Mouse (Mus musculus): ENCODE results near the gene Prok2. TPM values are rescaled to one million over a fixed set of nuclear protein-coding genes. Genes with fewer than 3 reads are reported as not detected.

Gene Prok2
- polyA plus RNA-seq, 1 experiment: not detected

DNA sequence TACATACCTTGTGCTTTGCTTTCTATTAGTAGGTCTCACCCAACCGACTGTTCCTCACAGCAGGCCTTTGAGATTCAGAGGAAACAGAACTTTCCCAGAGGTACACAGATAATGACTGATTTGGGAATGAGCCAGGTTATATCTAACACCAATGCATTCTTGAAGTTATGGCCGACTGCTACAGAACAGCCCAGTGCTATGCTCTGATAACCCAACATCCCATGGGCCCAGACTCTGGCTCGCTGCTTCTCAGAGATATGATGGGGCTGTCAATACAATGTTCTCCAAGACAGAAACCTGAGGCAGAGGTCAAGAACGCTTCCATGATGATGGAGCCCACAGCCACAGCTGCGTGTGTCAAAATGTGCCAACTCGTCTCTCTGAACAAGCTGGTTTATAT is 37.7 kb downstream of the Prok2 start:
- Histone ChIP-seq H3K4me1 (replicated peaks; ENCODE audit: control insufficient read depth, insufficient read depth, low read length) (peaks cover 11% of the 10 kb centered on the region), H3K36me3 (ENCODE audit: control insufficient read depth, insufficient read depth, low read length) (no peaks in the 10 kb centered on the region), H3K4me3 (ENCODE audit: control insufficient read depth, insufficient read depth, low read length) (no peak overlapping the region), H3K27ac (ENCODE audit: control insufficient read depth, insufficient read depth, low read length) (no peak overlapping the region), H3K27me3 (ENCODE audit: control insufficient read depth, insufficient read depth, low read length) (peaks cover 7% of the 10 kb centered on the region; the same call in 1 of the 2 replicates)
- TF ChIP-seq CTCF (IDR thresholded peaks at IDR 0.05; ENCODE audit: borderline replicate concordance, control insufficient read depth, extremely low read depth, insufficient read depth, low read length, poor library complexity) (no peak), POLR2A (IDR thresholded peaks at IDR 0.05; ENCODE audit: control insufficient read depth, extremely low read depth, insufficient read depth, low read length, poor library complexity) (no peak)
- 84% methylated on average over 6 of the region's 6 CpGs for WGBS
- DNase-seq: no peak

DNA sequence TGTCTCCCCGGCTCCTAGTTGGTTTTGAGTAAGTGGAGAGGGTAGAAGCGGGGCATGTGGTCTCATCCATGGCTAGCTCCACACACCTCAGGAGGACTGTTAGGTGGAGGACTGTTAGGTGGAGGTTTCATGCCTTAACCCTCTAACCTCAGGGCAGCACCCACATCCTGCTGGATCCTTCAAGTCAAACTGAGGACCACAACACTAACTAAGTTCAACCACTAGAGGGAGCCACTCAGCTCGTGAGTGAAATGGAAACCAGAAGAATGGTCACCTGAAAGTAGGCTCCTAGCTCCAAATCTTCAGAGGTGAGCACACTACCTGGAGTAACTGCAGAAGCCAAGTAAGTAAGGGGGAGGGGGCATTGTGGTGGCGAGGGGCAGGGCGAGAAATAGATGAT is 41.3 kb downstream of the Prok2 start:
- Histone ChIP-seq H3K4me3 (ENCODE audit: control insufficient read depth, insufficient read depth, low read length) (no peak overlapping the region), H3K4me1 (replicated peaks; ENCODE audit: control insufficient read depth, insufficient read depth, low read length) (no peaks in the 10 kb centered on the region), H3K36me3 (ENCODE audit: control insufficient read depth, insufficient read depth, low read length) (no peaks in the 10 kb centered on the region), H3K27ac (ENCODE audit: control insufficient read depth, insufficient read depth, low read length) (no peak overlapping the region), H3K27me3 (ENCODE audit: control insufficient read depth, insufficient read depth, low read length) (no peaks in the 10 kb centered on the region)
- peak; percentile 40 for DNase-seq
- WGBS: 30% methylated on average over 5 of the region's 5 CpGs
- TF ChIP-seq CTCF (IDR thresholded peaks at IDR 0.05; ENCODE audit: borderline replicate concordance, control insufficient read depth, extremely low read depth, insufficient read depth, low read length, poor library complexity): no peak
- TF ChIP-seq POLR2A (IDR thresholded peaks at IDR 0.05; ENCODE audit: control insufficient read depth, extremely low read depth, insufficient read depth, low read length, poor library complexity): no peak

DNA sequence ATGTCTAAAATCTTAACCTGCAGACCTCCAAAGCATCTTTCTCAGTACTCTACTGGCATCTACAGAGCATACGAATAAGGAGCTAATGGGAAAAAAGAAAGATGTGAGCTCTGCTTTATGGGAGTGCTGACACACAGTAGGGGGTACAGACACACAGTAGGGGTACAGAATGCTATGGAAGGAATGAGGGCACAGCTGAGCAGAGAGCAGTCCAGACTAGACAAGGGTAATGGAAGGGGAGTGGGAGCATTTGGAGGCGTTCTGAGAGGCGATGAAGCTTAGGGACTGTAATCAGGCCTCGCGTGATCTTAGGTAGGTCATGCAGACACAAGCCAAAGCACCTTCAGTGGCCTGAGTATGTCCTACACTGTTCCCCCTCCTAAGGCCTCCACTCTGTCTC is 42.2 kb downstream of the Prok2 start:
- Histone ChIP-seq H3K4me3 (ENCODE audit: control insufficient read depth, insufficient read depth, low read length) (no peak overlapping the region), H3K27ac (ENCODE audit: control insufficient read depth, insufficient read depth, low read length) (no peak overlapping the region), H3K36me3 (ENCODE audit: control insufficient read depth, insufficient read depth, low read length) (no peaks in the 10 kb centered on the region), H3K4me1 (replicated peaks; ENCODE audit: control insufficient read depth, insufficient read depth, low read length) (no peaks in the 10 kb centered on the region), H3K27me3 (ENCODE audit: control insufficient read depth, insufficient read depth, low read length) (no peaks in the 10 kb centered on the region)
- TF ChIP-seq CTCF (IDR thresholded peaks at IDR 0.05; ENCODE audit: borderline replicate concordance, control insufficient read depth, extremely low read depth, insufficient read depth, low read length, poor library complexity): no peak
- no peak for TF ChIP-seq POLR2A (IDR thresholded peaks at IDR 0.05; ENCODE audit: control insufficient read depth, extremely low read depth, insufficient read depth, low read length, poor library complexity)
- DNase-seq: no peak
- 98% methylated on average over 5 of the region's 5 CpGs for WGBS

DNA sequence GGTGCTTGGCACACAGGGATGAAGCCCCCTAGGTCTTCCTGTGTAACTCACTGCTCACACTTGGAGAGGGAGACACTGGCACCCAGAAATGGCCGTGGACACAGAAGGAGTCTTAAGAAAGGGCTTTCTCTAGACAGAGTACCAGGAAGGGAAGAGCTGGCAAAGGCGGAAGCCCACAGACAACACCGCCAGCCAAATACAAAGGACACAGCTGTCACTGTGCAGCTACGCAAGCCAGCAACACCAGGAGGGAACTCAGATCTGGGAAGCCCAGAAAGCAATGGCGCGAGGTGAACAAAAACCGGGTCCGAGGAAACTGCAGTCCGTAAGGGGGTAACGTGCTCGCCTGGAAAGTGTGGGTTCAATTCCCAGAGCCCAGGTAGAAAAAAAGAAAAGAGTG is 48.1 kb downstream of the Prok2 start:
- no peaks in the 10 kb centered on the region for H3K4me1 ChIP-seq (replicated peaks; ENCODE audit: control insufficient read depth, insufficient read depth, low read length)
- H3K4me3 ChIP-seq (ENCODE audit: control insufficient read depth, insufficient read depth, low read length): no peak overlapping the region
- 92% methylated on average over 11 of the region's 11 CpGs for WGBS
- no peaks in the 10 kb centered on the region for H3K36me3 ChIP-seq (ENCODE audit: control insufficient read depth, insufficient read depth, low read length)
- DNase-seq: no peak
- H3K27me3 ChIP-seq (ENCODE audit: control insufficient read depth, insufficient read depth, low read length): no peaks in the 10 kb centered on the region
- TF ChIP-seq CTCF (IDR thresholded peaks at IDR 0.05; ENCODE audit: borderline replicate concordance, control insufficient read depth, extremely low read depth, insufficient read depth, low read length, poor library complexity): no peak
- TF ChIP-seq POLR2A (IDR thresholded peaks at IDR 0.05; ENCODE audit: control insufficient read depth, extremely low read depth, insufficient read depth, low read length, poor library complexity): no peak
- no peak overlapping the region for H3K27ac ChIP-seq (ENCODE audit: control insufficient read depth, insufficient read depth, low read length)

DNA sequence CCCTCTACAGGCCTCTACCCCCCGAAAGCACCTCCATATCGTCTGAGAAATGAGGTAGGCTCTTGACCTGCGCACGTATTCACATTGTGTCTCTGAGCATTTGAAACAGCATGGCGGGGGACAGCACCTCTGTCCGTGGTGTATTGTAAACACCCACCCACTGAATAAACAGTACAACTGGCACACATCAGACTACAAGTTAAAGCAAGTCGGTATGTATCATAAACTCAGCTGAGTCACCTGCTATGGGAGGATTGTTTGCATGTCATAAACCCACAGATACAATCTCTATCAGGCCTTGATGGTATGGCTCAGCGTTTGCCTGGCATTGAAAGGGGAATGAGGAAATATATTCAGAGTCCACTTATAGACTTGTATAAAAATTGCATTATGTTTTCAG is 48.9 kb downstream of the Prok2 start:
- H3K36me3 ChIP-seq (ENCODE audit: control insufficient read depth, insufficient read depth, low read length): no peaks in the 10 kb centered on the region
- no peak for DNase-seq
- TF ChIP-seq CTCF (IDR thresholded peaks at IDR 0.05; ENCODE audit: borderline replicate concordance, control insufficient read depth, extremely low read depth, insufficient read depth, low read length, poor library complexity): no peak
- TF ChIP-seq POLR2A (IDR thresholded peaks at IDR 0.05; ENCODE audit: control insufficient read depth, extremely low read depth, insufficient read depth, low read length, poor library complexity): no peak
- H3K4me1 ChIP-seq (replicated peaks; ENCODE audit: control insufficient read depth, insufficient read depth, low read length): no peaks in the 10 kb centered on the region
- 89% methylated on average over 8 of the region's 8 CpGs for WGBS
- no peak overlapping the region for H3K4me3 ChIP-seq (ENCODE audit: control insufficient read depth, insufficient read depth, low read length)
- H3K27me3 ChIP-seq (ENCODE audit: control insufficient read depth, insufficient read depth, low read length): no peaks in the 10 kb centered on the region
- no peak overlapping the region for H3K27ac ChIP-seq (ENCODE audit: control insufficient read depth, insufficient read depth, low read length)

DNA sequence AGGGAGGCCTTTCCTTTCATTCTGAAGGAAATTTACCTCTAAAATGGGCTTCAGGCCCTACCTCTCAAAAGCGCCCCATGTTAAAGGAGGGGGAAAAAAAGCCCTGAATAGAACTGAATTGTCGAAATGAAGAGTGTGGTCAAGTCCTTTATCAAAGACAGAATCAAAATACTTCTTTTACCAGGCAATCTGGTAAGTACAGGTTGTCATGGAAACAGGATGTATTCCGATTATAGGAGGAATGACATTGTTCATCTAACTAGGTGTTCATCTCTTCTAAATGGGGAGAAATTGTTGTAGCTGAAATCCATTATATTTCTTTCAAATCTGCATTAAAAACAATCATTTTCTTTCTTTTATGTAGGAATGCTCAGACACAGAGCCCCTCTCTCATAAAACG is 51.7 kb downstream of the Prok2 start:
- H3K27ac ChIP-seq (ENCODE audit: control insufficient read depth, insufficient read depth, low read length): no peak overlapping the region
- no peak overlapping the region for H3K4me3 ChIP-seq (ENCODE audit: control insufficient read depth, insufficient read depth, low read length)
- H3K27me3 ChIP-seq (ENCODE audit: control insufficient read depth, insufficient read depth, low read length): no peaks in the 10 kb centered on the region
- no peaks in the 10 kb centered on the region for H3K36me3 ChIP-seq (ENCODE audit: control insufficient read depth, insufficient read depth, low read length)
- TF ChIP-seq POLR2A (IDR thresholded peaks at IDR 0.05; ENCODE audit: control insufficient read depth, extremely low read depth, insufficient read depth, low read length, poor library complexity) (no peak), CTCF (IDR thresholded peaks at IDR 0.05; ENCODE audit: borderline replicate concordance, control insufficient read depth, extremely low read depth, insufficient read depth, low read length, poor library complexity) (no peak)
- 0 out of 2 replicates have a peak, but pooled peaks cover 3% of the 10 kb centered on the region for H3K4me1 ChIP-seq (replicated peaks; ENCODE audit: control insufficient read depth, insufficient read depth, low read length)
- 89% methylated on average over 4 of the region's 4 CpGs for WGBS
- no peak for DNase-seq

DNA sequence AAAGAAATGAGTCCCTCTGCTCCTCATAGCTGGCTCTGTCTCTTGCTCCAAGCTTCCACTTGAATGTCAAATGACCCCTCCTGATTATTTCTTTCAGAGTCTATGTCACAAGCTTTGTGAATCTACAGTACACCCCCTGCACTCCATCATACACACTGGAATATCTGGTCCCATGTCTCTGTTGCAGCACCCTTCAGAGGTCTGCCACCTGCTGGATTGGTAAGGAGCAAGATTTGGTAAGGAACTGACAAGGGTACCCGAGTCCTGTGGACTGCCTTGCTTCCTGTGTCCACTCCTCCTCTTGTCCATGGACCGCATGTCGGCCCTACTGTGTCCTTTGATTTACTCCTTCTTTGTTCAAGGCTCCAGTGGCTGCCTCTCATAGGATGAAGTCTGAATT is 54.4 kb downstream of the Prok2 start:
- no peak overlapping the region for H3K4me3 ChIP-seq (ENCODE audit: control insufficient read depth, insufficient read depth, low read length)
- DNase-seq: no peak
- H3K36me3 ChIP-seq (ENCODE audit: control insufficient read depth, insufficient read depth, low read length): no peaks in the 10 kb centered on the region
- 62% methylated on average over 3 of the region's 3 CpGs for WGBS
- H3K4me1 ChIP-seq (replicated peaks; ENCODE audit: control insufficient read depth, insufficient read depth, low read length): peaks cover 12% of the 10 kb centered on the region
- H3K27me3 ChIP-seq (ENCODE audit: control insufficient read depth, insufficient read depth, low read length): no peaks in the 10 kb centered on the region
- H3K27ac ChIP-seq (ENCODE audit: control insufficient read depth, insufficient read depth, low read length): no peak overlapping the region
- no peak for TF ChIP-seq POLR2A (IDR thresholded peaks at IDR 0.05; ENCODE audit: control insufficient read depth, extremely low read depth, insufficient read depth, low read length, poor library complexity)
- no peak for TF ChIP-seq CTCF (IDR thresholded peaks at IDR 0.05; ENCODE audit: borderline replicate concordance, control insufficient read depth, extremely low read depth, insufficient read depth, low read length, poor library complexity)

All from thymus, adult 2 months (tissue).